Mouse (Mus musculus) neural tube, embryonic 15.5 days (tissue): ENCODE data around the gene Dnmt3b. TPM values are rescaled to one million over a fixed set of nuclear protein-coding genes. Genes with fewer than 3 reads are reported as not detected.

Experiments
- ATAC-seq: fragments of 200-750 bp; cut with Nextera tagmentation; 2 replicates; pipeline ENCODE4 v1.8.0; 2017; ENCODE audit warnings: mild to moderate bottlenecking, moderate TSS enrichment, moderate library complexity; ENCODE audit not compliant: low FRiP score
- H3K27ac ChIP-seq: fragments of 300-500 bp; sonication (generic); replicated peaks from 2 replicates; pipeline ENCODE4 v1.5.1; 2015; ENCODE audit warnings: mild to moderate bottlenecking, inconsistent platforms
- H3K27me3 ChIP-seq: fragments of 300-500 bp; sonication (generic); replicated peaks from 2 replicates; pipeline ENCODE4 v1.6.1; 2015; ENCODE audit warnings: inconsistent platforms
- H3K36me3 ChIP-seq: fragments of 300-500 bp; sonication (generic); 2 replicates; pipeline ENCODE4 v1.6.1; 2015; ENCODE audit warnings: inconsistent platforms
- H3K4me1 ChIP-seq: fragments of 300-500 bp; sonication (generic); 2 replicates; pipeline ENCODE4 v1.6.1; 2015; ENCODE audit warnings: inconsistent platforms
- H3K4me2 ChIP-seq: fragments of 300-500 bp; sonication (generic); 2 replicates; pipeline ENCODE4 v1.6.1; 2015; ENCODE audit warnings: inconsistent platforms, mild to moderate bottlenecking, moderate library complexity
- H3K4me3 ChIP-seq: fragments of 300-500 bp; sonication (generic); replicated peaks from 2 replicates; pipeline ENCODE4 v1.5.1; 2015; ENCODE audit warnings: mild to moderate bottlenecking, inconsistent platforms
- H3K9ac ChIP-seq: fragments of 300-500 bp; sonication (generic); replicated peaks from 2 replicates; pipeline ENCODE4 v1.6.1; 2015; ENCODE audit warnings: mild to moderate bottlenecking, inconsistent platforms
- H3K9me3 ChIP-seq: fragments of 300-500 bp; sonication (generic); replicated peaks from 2 replicates; pipeline ENCODE4 v1.6.1; 2016; ENCODE audit warnings: inconsistent platforms
- WGBS: fragments of 180-500 bp; shearing (Covaris S2); methylation state at CpG from one replicate; pipeline ENCODE4 v1.1.7; 2015; ENCODE audit warnings: mixed read lengths; 5-methylcytosine and 5-hydroxymethylcytosine counted together
- polyA plus RNA-seq: library from polyadenylated mRNA; unstranded; fragments of >200 nt; fragmentation: Nextera tagmentation; extraction: Ambion mirVana; gene quantifications from 2 replicates; pipeline ENCODE4 v1.2.1, GENCODE M21; 2015

The Dnmt3b gene
- polyA plus RNA-seq, 1 experiment from 2014 or later, result 3.4 TPM

- H3K27ac ChIP-seq, result no peak overlapping the region
- H3K27me3 ChIP-seq, result no peaks in the 10 kb centered on the region
- H3K4me1 ChIP-seq, result peaks cover 23% of the 10 kb centered on the region
- WGBS, result 97% methylated on average over 1 of the region's 1 CpGs
- ATAC-seq, result no peak
- H3K9me3 ChIP-seq, result no peaks in the 10 kb centered on the region
- H3K4me2 ChIP-seq, result no peak overlapping the region
- 0 out of 2 replicates have a peak, but pooled peaks cover 6% of the 10 kb centered on the region for H3K36me3 ChIP-seq
- H3K4me3 ChIP-seq, result no peak overlapping the region
- H3K9ac ChIP-seq, result no peak overlapping the region
Observed at GRCm38 (mm10) chr2:153611743-153612142, 37.5 kb upstream of the Dnmt3b start.

- H3K9me3 ChIP-seq, result no peaks in the 10 kb centered on the region
- H3K4me3 ChIP-seq, result no peak overlapping the region
- WGBS, result 40% methylated on average over 3 of the region's 3 CpGs
- H3K27ac ChIP-seq, result no peak overlapping the region
- peaks cover 23% of the 10 kb centered on the region for H3K4me1 ChIP-seq
- H3K27me3 ChIP-seq, result no peaks in the 10 kb centered on the region
- ATAC-seq, result no peak
- peaks cover 6% of the 10 kb centered on the region for H3K36me3 ChIP-seq
- H3K4me2 ChIP-seq, result no peak overlapping the region
- no peak overlapping the region for H3K9ac ChIP-seq
Observed at GRCm38 (mm10) chr2:153612594-153613281, 36.5 kb upstream of the Dnmt3b start.

GRCm38 (mm10) chr2:153616893-153617292, 32.4 kb upstream of the Dnmt3b start:
- Histone ChIP-seq H3K27ac (no peak overlapping the region), H3K9ac (no peak overlapping the region), H3K4me1 (no peaks in the 10 kb centered on the region), H3K4me3 (no peak overlapping the region), H3K36me3 (peaks cover 48% of the 10 kb centered on the region), H3K27me3 (no peaks in the 10 kb centered on the region), H3K9me3 (no peaks in the 10 kb centered on the region), H3K4me2 (no peak overlapping the region)
- ATAC-seq, result no peak
- WGBS, result 94% methylated on average over 3 of the region's 3 CpGs

GRCm38 (mm10) chr2:153618439-153618838, 30.8 kb upstream of the Dnmt3b start:
- no peaks in the 10 kb centered on the region for H3K27me3 ChIP-seq
- no peak overlapping the region for H3K9ac ChIP-seq
- H3K9me3 ChIP-seq, result no peaks in the 10 kb centered on the region
- 85% methylated on average over 6 of the region's 6 CpGs for WGBS
- H3K4me1 ChIP-seq, result no peaks in the 10 kb centered on the region
- ATAC-seq, result no peak
- H3K4me2 ChIP-seq, result no peak overlapping the region
- no peak overlapping the region for H3K27ac ChIP-seq
- no peak overlapping the region for H3K4me3 ChIP-seq
- H3K36me3 ChIP-seq, result peaks cover 60% of the 10 kb centered on the region

GRCm38 (mm10) chr2:153618889-153619288, 30.4 kb upstream of the Dnmt3b start:
- H3K36me3 ChIP-seq, result peaks cover 64% of the 10 kb centered on the region
- no peak overlapping the region for H3K4me2 ChIP-seq
- no peaks in the 10 kb centered on the region for H3K9me3 ChIP-seq
- H3K27me3 ChIP-seq, result no peaks in the 10 kb centered on the region
- no peak for ATAC-seq
- H3K4me3 ChIP-seq, result no peak overlapping the region
- no peaks in the 10 kb centered on the region for H3K4me1 ChIP-seq
- WGBS, result 88% methylated on average over 10 of the region's 10 CpGs
- no peak overlapping the region for H3K27ac ChIP-seq
- no peak overlapping the region for H3K9ac ChIP-seq

GRCm38 (mm10) chr2:153622449-153622848, 26.8 kb upstream of the Dnmt3b start:
- no peaks in the 10 kb centered on the region for H3K9me3 ChIP-seq
- H3K27me3 ChIP-seq, result no peaks in the 10 kb centered on the region
- no peaks in the 10 kb centered on the region for H3K4me1 ChIP-seq
- H3K4me3 ChIP-seq, result no peak overlapping the region
- H3K4me2 ChIP-seq, result no peak overlapping the region
- H3K36me3 ChIP-seq, result peaks cover 86% of the 10 kb centered on the region
- no peak for ATAC-seq
- H3K9ac ChIP-seq, result no peak overlapping the region
- WGBS, result 57% methylated on average over 10 of the region's 10 CpGs
- H3K27ac ChIP-seq, result no peak overlapping the region

- Histone ChIP-seq H3K36me3 (peaks cover 28% of the 10 kb centered on the region), H3K4me3 (0 out of 2 replicates have a peak overlapping the region, but pooled peaks have one; percentile 88), H3K9me3 (no peaks in the 10 kb centered on the region), H3K27me3 (no peaks in the 10 kb centered on the region), H3K9ac (no peak overlapping the region), H3K27ac (no peak overlapping the region), H3K4me2 (peak overlapping the region; percentile 65; the same call in 1 of the 2 replicates), H3K4me1 (peaks cover 30% of the 10 kb centered on the region)
- 91% methylated on average over 3 of the region's 3 CpGs for WGBS
- ATAC-seq, result no peak
Observed at GRCm38 (mm10) chr2:153630950-153631349, 18.3 kb upstream of the Dnmt3b start.

GRCm38 (mm10) chr2:153631976-153632870, 17.0 kb upstream of the Dnmt3b start, which contains the start of gene Commd7:
TSS of gene Commd7 (minus strand) at chr2:153632781.
- peak; percentile 89 for ATAC-seq
- no peaks in the 10 kb centered on the region for H3K9me3 ChIP-seq
- peak within 1 kb of the TSS; percentile 88 for H3K4me3 ChIP-seq
- peaks cover 17% of the 10 kb centered on the region for H3K36me3 ChIP-seq
- no peaks in the 10 kb centered on the region for H3K27me3 ChIP-seq
- peaks cover 30% of the 10 kb centered on the region for H3K4me1 ChIP-seq
- peak within 1 kb of the TSS; percentile 65 for H3K4me2 ChIP-seq
- peak within 1 kb of the TSS; percentile 94 for H3K27ac ChIP-seq
- H3K9ac ChIP-seq, result peak within 1 kb of the TSS; percentile 97
- whole genome bisulfite sequencing, result 5% methylated on average over 53 of the region's 53 CpGs

GRCm38 (mm10) chr2:153632871-153633226, 16.4 kb upstream of the Dnmt3b start:
- Histone ChIP-seq H3K27me3 (no peaks in the 10 kb centered on the region), H3K9ac (peak overlapping the region; percentile 97), H3K4me1 (peaks cover 30% of the 10 kb centered on the region), H3K9me3 (no peaks in the 10 kb centered on the region), H3K4me2 (peak overlapping the region; percentile 65), H3K4me3 (peak overlapping the region; percentile 88), H3K36me3 (peaks cover 11% of the 10 kb centered on the region), H3K27ac (peak overlapping the region; percentile 94)
- peak; percentile 45; the same call in 1 of the 2 replicates for ATAC-seq
- WGBS, result 23% methylated on average over 2 of the region's 2 CpGs

- Histone ChIP-seq H3K27me3 (no peaks in the 10 kb centered on the region), H3K36me3 (peaks cover 7% of the 10 kb centered on the region), H3K9me3 (no peaks in the 10 kb centered on the region), H3K4me2 (peak overlapping the region; percentile 65), H3K4me3 (peak overlapping the region; percentile 88; the same call in 1 of the 2 replicates), H3K9ac (peak overlapping the region; percentile 97), H3K27ac (peak overlapping the region; percentile 94; the same call in 1 of the 2 replicates), H3K4me1 (peaks cover 30% of the 10 kb centered on the region)
- 97% methylated on average over 5 of the region's 5 CpGs for WGBS
- ATAC-seq, result no peak
Observed at GRCm38 (mm10) chr2:153633259-153633658, 16.0 kb upstream of the Dnmt3b start.

- no peaks in the 10 kb centered on the region for H3K9me3 ChIP-seq
- no peak for ATAC-seq
- H3K36me3 ChIP-seq, result no peaks in the 10 kb centered on the region
- H3K4me3 ChIP-seq, result no peak overlapping the region
- no peaks in the 10 kb centered on the region for H3K4me1 ChIP-seq
- H3K27ac ChIP-seq, result no peak overlapping the region
- no peak overlapping the region for H3K9ac ChIP-seq
- H3K4me2 ChIP-seq, result no peak overlapping the region
- WGBS, result 28% methylated on average over 15 of the region's 15 CpGs
- H3K27me3 ChIP-seq, result no peaks in the 10 kb centered on the region
Observed at GRCm38 (mm10) chr2:153638977-153639680, 10.1 kb upstream of the Dnmt3b start.
